Mouse (Mus musculus): ENCODE data around the gene Adamts12.

The Adamts12 gene

DNA sequence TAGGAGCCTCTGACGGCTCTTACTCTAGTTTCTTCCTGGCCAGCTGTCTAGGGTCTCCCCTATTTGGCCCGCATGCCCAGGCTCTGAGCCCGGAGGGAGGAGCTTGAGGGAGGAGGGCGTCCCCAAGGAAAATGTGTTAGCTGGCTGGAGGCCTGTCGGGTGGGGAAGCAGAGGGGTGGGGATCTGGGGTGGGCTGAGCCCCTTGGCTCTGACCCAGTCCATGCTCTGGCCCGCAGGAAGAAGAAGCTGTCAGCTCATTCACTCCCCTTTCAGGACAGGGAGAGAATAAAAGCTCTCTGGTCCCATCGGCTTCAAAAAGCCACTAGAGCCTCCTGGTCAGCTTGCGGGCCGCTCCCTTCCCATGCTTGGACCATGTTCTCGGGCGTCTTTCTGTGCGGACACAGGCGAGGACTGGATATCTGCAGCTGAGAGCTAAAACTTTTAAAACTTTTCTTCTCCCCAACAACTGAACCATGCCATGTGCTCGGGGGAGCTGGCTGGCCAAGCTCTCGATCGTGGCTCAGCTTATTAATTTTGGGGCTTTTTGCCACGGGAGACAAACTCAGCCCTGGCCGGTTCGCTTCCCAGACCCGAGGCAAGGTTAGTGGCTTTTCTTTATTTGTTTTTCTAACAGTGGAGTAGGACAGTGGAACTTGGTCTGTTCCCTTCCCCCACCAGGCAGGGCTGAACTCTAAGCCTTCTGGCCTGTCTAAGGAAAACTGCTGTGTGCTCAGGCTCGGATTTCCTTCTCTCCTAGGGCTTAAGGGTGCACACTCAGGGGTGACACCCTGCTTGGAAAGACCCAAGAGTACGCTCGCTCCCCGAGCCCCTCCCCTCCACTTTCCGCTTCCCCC is at the start of gene Adamts12:
Gene Adamts12, plus strand, starts transcription at position 233 of the 854 bp plus-strand sequence.
- DNase-seq, result peak; percentile 38 to 52

DNA sequence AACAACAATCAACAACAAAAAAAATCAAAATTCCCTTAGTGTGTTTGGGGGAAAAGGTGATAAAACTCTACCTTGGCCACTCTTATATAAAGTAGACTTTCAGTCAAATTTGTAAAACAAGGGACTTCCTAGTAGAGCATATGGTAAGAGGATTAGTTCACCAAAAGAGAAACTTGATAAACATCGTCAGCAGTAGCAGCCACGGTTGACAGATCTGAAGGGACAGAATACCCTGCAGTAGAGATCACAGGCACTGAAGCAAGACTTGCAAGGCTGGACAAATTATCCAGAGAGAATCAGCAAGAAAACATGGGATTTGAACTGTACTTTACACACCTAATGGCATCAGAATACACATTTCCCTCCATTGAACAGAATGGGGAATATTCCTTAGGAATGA is 49.7 kb upstream of the Adamts12 start:
- no peak for DNase-seq

DNA sequence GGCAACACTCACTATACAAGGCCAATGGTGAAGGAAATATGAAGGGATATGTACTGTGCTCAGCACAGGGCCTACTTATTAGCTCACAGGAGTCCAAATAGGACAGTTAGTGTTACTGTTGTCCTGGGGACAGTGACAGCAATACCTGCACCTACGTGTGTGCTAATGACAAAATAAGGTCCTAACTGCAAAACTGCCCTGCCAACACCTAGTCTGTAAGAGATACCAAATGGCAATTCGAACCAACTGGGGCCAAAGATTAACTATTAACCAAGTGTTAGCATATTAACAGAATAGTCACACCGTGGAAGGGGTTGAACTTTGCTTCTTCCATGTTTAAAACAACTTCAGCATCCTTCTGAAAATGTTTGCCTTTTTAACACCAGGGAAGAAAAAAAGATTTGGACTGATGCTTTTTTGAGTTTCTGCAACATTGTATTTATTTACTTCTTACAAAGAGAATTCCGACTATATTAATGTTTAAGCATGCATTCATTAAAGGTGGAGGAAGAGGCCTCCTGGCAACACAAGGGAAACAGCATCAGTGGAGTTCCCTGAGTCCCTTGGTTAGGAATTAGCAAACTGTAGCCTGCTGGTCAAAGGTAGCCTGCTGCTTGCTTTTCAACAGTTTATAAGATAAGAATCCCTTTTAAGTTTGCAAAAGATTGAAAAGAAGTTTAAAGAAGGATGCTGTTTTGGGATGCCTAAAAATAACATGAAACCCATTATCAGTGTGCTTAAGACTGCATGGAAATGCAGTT is 37.6 kb upstream of the Adamts12 start:
- DNase-seq, result peak; percentile 21 to 65

DNA sequence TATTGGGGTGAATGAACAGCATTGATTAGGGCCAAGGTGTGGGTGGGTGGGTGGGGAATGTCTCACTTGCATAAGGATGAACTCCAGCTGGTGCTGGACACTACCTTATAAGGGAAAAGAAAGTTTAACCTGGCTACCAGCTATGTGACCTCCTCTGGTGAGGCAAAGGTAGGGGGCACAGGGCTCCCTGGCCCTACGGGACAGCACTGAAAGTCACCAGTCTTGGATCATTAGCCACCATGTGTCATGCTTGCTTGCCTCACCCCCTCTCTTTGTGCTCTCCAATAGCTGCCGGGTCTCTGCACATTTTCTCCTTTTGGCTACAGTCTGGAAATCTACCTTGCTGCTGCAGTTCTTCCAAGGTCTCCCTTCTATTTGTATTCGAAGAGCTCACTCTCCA is 34.4 kb upstream of the Adamts12 start:
- no peak for DNase-seq

DNA sequence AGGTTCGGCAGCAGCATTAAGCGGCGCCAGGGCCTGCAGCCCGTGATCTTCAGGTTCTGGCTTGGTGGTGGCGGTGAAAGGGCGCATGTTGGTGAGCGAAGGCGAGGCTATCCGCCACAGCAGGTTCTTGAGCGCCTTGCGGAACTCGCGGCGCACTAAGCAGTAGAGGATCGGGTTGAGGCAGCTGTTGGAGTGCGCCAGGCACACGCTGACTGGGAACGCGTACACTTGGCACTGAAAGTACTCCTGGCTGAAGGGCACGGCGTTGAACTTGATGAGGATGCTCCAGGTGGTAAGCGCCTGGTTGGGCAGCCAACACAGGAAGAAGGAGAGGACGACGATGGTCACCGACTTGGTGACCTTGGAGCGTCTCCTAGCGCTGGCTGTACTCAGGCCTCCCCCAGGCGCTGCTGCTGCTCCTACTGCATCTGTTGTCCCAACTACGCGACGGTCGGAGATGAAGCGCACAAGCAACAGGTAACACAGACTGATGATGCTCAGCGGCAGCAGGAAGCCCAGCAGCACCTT is 28.6 kb upstream of the Adamts12 start:
- no peak for DNase-seq

DNA sequence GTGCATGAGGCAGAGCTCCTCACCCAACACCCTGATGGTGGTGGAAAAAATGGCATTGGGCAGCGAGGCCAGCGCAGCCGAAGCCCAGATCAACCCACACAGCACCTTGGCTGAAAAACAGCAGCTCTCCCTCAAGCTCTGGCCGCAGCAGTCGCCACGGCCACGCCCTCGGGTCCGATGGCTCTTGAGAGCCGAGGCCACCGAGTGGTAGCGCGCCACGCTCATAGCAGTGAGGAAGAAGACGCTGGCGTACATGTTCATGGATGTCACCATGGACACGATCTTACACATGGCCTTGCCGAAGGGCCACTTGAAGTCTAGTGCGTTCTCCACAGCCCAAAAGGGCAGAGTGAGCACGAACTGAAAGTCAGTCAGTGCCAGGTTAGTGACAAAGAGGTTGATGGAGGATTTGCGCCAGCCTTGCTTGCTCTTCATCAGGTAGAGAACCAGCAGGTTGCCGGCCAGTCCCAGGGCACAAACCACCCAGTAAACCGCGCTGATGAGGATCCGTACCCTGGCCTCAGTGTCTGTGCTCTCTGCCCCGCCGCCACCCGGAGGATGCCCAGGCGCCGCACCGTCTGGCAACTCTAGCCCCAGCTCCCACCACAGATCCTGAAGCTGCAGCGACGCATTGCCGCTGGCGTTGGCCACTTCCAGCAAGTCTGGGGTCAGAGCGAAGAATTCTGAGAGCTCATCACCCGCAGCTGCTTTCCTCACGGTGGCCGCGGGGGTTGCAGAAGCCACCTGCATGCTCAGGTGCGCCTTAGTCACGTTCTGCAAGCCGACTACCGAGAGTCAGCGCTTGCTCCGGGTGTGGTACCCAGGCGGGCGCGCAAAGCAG is 27.8 kb upstream of the Adamts12 start:
- no peak for DNase-seq

DNA sequence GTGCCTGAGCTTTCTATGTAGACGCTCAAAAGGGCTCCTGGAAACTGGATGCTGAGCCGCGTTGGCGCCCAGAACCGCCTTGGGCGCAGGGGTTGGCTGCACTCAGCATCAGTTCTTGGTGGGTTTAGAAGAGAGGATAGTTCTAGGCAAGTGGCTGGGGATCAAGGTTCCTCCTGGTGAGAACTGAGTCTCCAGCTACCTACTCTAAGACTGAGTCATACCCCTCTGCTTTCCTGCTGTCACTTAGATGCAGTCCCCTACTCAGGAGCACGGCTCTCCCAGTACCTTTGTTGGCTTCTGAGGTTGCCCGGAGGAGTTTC is 27.3 kb upstream of the Adamts12 start:
- no peak for DNase-seq

DNA sequence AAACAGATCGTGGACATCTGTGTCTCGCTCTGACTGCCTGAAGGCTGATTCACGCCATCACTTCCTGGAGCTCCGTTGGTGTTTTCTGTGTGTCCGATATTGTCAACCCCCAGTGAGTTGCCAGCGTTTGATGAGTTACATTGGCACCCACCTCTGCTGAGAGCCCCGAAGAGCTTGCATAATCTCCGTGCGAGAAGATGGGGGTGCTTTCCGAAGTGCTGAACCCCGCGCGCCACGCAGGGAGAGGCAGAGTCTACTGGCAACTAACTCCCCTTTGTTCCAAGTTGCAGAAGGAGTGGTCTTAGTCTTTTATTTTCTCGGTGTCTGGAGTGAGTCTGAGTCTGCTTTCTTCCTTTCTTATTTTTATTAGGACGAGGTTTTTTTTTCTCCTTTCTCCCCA is 26.9 kb upstream of the Adamts12 start, which contains the start of gene Rxfp3:
Gene Rxfp3, minus strand, starts transcription at position 281 of the 400 bp plus-strand sequence.
- no peak for DNase-seq

DNA sequence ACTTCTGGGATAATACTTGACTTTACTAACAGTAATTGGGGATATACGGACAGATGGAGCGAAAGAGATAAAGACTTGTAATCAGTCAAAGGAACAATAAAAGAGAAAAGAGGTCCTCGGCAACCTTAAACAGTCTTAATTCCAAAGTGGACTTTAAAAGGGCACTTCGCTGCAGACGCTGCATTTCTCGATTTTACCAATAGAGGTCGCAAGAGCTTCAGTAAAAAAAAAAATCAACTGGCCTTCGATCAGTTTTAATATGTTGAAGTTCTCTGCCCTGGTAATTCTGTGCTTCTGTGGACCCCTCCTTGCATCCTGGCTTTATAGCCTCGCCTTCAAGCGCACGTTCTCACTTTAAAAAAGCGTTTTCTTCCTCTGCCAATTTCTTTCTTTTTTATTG is 26.1 kb upstream of the Adamts12 start:
- DNase-seq, result peak in 1 of 2 experiments; percentile 56

DNA sequence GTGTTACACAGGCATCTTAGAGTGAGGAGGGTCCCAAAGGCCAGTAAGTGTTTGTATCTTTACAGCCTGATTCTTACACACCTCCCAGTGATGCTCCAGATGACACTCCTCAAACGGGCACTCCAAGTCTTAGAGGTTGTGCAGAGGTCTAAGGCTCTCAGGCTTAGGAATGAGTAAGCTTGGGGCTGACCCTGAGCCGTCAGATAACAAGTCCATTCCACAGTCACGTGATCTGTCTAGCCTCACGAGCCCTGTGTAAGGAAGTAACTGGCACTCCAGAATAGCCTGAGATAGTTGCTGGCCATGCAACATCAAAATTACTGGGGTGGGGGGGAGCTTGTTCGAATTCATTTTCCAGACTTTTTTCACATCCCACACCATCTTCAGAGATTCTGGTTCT is 24.5 kb upstream of the Adamts12 start:
- DNase-seq, result no peak

DNA sequence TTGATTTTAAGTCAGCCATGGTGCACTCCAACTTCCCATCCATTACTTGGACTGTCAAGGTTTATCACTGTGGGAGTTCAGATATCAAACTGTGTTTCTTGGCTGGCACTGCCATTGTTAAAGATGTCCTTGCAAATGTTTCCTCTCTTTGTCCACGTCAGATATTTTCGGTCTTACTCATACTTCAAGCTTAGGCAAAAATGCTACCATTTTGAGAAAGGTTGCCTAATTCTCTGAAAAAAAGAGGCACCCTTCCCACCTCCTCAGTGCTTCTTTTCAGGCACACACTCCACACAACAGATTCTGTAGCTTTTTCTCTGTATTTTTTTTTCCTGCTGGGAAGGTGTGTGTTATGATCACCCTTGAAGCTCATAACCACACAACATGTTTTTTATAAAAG is 23.4 kb upstream of the Adamts12 start:
- DNase-seq, result no peak

DNA sequence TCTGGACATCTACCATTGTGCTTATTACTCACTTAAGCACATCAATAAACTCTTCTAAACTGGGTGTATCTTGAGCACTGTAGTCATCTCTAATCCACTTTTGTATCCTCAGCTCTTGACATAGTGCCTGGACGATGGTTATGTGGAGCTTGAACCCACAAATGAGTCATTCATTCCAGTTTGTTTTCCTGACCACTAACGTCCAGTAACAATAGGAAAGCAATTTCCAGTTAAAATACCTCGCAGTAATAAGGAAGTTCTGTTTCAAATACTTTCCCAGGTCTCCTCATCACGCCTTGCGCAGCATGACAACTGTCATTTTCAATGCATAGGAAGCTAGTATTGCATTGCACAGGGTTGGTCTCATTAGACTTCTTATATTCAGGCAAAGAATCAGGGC is 21.8 kb upstream of the Adamts12 start:
- DNase-seq, result no peak

DNA sequence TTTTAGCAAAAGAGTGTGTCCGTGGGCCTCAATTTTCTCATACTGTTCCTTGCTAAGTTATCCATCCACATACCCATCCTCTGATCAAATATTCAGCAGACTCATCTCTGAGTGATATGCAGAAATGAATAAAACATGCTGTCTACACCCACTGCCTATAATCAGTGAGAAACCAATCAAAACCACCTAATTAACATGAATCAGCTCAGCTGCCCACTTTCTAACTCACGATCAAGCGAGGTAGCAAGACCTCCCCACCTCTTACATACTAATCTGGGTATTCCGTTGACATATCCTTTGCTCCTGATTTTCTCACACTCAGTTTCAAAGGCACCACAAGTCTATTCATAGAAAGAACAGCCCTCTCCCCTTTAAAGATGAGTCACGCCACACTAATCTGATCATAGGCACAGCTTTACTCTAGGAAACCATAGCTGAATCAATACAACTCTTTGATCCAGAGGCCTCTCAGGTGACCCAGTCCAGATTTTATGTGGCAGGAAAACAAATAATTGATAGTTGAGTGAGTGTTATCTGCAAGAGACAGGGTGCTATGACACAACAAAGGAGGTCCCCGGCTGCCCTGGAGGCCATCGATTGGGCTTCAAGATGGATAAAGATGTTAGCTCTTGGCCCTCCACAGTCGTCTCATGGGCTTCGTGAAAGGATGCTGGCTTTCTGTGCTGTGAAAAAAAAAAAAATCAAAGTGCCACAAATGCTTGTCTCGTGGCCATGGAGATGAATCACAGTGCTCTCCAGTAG is 10.7 kb upstream of the Adamts12 start:
- no peak for DNase-seq

DNA sequence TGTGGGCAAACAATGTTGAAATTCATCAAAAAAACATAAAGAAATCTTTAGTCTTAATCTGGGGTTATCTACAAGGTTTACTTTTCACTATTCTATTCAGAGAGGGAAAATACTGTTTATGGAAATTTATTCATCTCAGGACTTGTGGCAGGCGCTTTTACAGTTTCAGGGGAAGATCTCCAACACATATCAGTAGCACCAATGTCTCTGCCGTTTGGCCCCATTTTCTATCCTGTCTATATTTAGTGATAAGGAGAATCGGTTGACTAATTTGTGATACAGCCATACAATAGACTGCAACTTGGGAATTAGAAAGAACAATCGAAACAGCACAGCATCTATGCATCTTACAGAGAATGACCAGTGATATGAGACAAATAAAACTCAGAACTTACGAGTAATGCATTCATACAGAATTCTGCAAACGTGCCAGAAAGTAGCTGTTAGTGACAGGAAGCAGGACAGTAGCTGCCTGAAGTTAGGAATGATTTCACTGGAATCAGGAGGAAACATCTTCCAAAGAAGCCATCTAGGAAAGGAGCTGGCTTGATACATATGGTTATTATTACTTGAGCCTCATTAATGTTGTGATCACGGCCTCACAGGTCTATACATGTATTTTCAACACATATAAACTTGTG is 10.0 kb upstream of the Adamts12 start:
- DNase-seq, result no peak

DNA sequence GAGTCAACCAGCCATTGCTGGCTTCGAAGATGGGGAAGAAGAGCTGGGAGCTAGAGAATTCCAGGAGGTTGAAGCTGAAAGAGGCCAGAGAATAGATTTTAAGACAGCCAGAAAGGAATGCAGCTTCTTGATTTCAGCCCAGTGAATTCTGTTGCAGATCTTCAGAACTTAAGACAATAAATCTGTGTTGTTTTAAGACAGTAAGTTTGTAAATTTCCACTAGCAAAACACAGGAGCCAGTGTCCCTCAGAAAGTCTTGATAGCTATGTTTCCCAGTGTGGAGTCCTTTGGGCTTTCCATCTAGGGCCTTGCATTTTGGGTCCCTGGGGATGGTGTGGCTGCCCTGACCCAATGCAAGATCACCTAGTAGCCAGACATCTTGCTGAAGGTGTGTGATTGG is 1.7 kb upstream of the Adamts12 start:
- DNase-seq, result no peak

DNA sequence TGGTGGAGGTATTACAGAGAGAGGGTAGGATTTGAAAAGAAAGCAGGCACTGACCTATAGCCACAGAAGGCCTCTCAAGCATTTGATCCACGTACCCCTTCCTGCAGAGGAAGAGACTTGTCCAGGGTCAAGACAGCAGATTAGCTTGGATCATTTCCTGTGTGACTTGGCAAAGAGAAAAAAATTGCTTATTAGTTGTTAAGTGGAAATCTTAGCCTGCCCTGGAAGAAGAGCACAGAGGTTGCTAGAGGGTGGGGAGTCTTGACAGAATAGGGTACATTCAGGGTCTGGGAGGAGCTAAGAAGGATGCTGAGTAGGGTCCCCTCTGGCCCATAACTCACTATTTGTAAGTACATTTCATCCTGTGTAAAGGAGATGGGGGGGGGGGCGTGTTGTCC is 431 bp upstream of the Adamts12 start:
- DNase-seq, result peak in 1 of 2 experiments; percentile 37

DNA sequence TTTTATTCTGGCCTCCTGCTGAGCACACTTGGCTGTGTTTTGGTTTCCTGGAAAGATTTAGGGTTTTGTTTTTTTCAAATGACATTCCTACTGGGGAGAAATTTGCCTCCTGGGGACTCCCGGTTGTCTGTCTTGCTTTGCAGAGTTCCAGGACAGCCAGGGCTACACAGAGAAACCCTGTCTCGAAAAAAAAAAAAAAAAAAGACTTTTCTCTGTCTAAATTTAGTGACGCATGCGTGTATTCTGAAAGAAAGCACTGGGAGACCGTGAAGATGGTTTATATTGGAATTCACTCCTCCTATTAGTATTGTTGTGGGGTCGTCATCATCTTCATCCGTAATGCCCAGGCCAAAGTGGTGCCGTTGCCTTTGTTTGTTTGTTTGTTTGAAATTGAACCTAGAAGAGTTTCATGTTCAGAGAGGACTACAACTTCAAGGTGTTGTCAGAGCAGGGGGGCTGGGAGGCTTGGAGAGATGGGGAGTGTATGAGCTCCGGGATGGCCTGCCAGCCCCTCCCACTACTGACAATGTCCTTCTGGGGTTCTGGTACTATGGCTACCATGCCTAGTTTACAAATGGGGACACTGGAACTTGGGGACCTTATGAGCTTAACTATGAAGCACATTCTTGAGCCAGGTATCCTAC is 1.1 kb downstream of the Adamts12 start:
- DNase-seq, result no peak

DNA sequence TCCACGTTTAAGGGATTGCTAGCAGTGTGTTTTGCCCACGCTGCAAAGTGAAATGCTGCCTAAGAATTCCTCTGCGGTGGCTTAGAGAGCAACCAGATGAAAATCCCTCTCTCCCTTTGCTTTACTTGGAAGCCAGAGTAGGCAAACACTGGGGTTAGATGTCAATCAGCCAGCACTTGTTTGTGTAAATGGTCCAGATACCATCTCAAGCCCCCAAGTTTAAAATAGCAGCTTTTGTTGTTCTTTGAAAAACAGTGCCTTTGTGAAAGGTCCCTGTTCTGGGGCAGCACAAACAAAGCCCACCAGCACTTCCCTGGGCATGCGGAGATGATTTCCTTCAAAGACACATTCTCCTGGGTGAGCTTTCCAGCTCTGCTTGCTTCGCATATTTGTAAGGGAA is 1.7 kb downstream of the Adamts12 start:
- DNase-seq, result no peak

DNA sequence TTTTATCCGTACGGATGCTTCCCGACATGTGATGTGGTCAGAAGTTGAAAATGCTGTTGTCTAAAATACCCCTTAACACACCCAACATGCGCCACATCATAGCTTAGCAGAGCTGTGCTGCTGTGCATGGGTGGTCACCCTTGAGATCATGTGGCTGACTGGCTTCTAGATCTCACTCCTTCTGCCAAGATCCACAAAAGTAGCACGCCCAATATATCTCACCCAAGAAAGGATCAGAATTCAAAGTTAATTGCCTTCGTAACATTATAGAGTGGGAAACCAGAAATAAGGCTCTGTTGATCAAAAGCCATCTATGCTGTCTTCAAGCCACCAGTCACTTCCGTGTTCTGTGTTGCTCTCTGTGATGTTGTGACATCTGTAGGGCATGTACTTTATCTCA is 3.3 kb downstream of the Adamts12 start:
- no peak for DNase-seq

DNA sequence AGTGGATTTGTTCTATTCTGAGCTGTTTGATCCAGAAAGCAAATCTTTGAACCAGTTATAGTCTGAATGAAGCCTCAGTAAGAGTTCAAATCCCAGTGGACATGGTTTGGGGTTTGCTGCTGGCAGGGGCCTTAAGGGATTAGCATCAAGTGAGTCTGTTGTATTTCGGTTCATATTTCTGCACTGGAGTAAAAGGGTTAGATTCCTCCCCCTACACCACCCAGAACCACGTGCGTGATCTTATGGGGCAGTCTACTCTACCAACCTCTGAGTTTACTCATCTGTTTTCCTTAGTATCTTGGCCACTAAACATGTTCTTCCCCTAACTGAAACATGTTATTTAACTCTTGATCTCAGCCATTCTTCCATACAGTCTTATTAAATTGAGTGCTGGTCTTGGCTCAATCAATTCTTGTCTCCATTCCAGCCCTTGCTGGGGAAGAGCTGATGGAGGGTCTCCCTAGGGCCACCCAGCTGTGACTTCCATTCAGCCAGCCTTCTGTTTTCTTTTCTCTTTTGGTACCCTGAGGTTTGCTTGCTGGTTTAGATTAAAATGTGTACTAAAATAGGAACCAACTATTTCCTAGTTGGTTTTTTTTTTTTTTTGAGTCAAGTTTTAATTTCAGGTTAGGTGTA is 11.3 kb downstream of the Adamts12 start:
- no peak for DNase-seq
